Mouse (Mus musculus) liver, embryonic 16.5 days (tissue): Measurements from ENCODE around the gene Smarcd3. TPM values are rescaled to one million over a fixed set of nuclear protein-coding genes. Genes with fewer than 3 reads are reported as not detected.

Experiments used
- ATAC-seq: fragments of 200-750 bp; cut with Nextera tagmentation; 2 replicates; pipeline ENCODE4 v1.8.0; 2017; ENCODE audit warnings: low read depth, mild to moderate bottlenecking, moderate number of reproducible peaks, moderate library complexity
- H3K27ac ChIP-seq: fragments of 300-500 bp; sonication (generic); 2 replicates; pipeline ENCODE4 v1.5.1; 2014; ENCODE audit warnings: mild to moderate bottlenecking, low read length
- H3K27me3 ChIP-seq: fragments of 300-500 bp; sonication (generic); 2 replicates; pipeline ENCODE4 v1.6.1; 2014; ENCODE audit warnings: low read depth, low read length, mixed read lengths; ENCODE audit not compliant: control insufficient read depth, insufficient read depth
- H3K36me3 ChIP-seq: fragments of 300-500 bp; sonication (generic); 2 replicates; pipeline ENCODE4 v1.6.1; 2014; ENCODE audit warnings: mild to moderate bottlenecking; ENCODE audit not compliant: control insufficient read depth, insufficient read depth
- H3K4me1 ChIP-seq: fragments of 300-500 bp; sonication (generic); 2 replicates; pipeline ENCODE4 v1.6.1; 2014; ENCODE audit warnings: low read depth, low read length, mixed read lengths; ENCODE audit not compliant: control insufficient read depth
- H3K4me2 ChIP-seq: fragments of 300-500 bp; sonication (generic); 2 replicates; pipeline ENCODE4 v1.6.1; 2014; ENCODE audit warnings: low read depth, low read length, mixed read lengths
- H3K4me3 ChIP-seq: fragments of 300-500 bp; sonication (generic); 2 replicates; pipeline ENCODE4 v1.5.1; 2014; ENCODE audit warnings: low read depth, mild to moderate bottlenecking, low read length
- H3K9ac ChIP-seq: fragments of 300-500 bp; sonication (generic); 2 replicates; pipeline ENCODE4 v1.6.1; 2014; ENCODE audit warnings: low read depth, low read length
- H3K9me3 ChIP-seq: fragments of 300-500 bp; sonication (generic); replicated peaks from 2 replicates; pipeline ENCODE4 v1.6.1; 2016; ENCODE audit warnings: low read length; ENCODE audit not compliant: control insufficient read depth
- WGBS: fragments of 180-500 bp; shearing (Covaris S2); extraction: QIAGEN DNeasy Blood & Tissue Kit; methylation state at CpG from one replicate; pipeline ENCODE4 v1.1.7; 2014; ENCODE audit not compliant: insufficient replicate concordance; 5-methylcytosine and 5-hydroxymethylcytosine counted together
- polyA plus RNA-seq: library from polyadenylated mRNA; unstranded; fragments of >200 nt; fragmentation: Nextera tagmentation; extraction: Ambion mirVana; gene quantifications from 2 replicates; pipeline ENCODE4 v1.2.1, GENCODE M21; 2015

Gene Smarcd3
- polyA plus RNA-seq, 1 experiment from 2014 or later, result 1.3 TPM

GRCm38 (mm10) chr5:24601911-24602750 is 22.1 kb downstream of the Smarcd3 start:
- H3K9me3 ChIP-seq, result no peaks in the 10 kb centered on the region
- H3K36me3 ChIP-seq, result no peaks in the 10 kb centered on the region
- peak overlapping the region; percentile 24; the same call in 1 of the 2 replicates for H3K9ac ChIP-seq
- peak overlapping the region; percentile 52 for H3K4me3 ChIP-seq
- H3K27ac ChIP-seq, result peak overlapping the region; percentile 44
- peaks cover 7% of the 10 kb centered on the region for H3K4me1 ChIP-seq
- whole genome bisulfite sequencing, result under 1% methylated on average over 73 of the region's 73 CpGs
- H3K27me3 ChIP-seq, result peaks cover 83% of the 10 kb centered on the region
- H3K4me2 ChIP-seq, result peak overlapping the region; percentile 75
- peak; percentile 17; the same call in 1 of the 2 replicates for ATAC-seq

- peak overlapping the region; percentile 75 for H3K4me2 ChIP-seq
- H3K27ac ChIP-seq, result no peak overlapping the region; the same call in 1 of the 2 replicates
- peak overlapping the region; percentile 52 for H3K4me3 ChIP-seq
- peaks cover 81% of the 10 kb centered on the region for H3K27me3 ChIP-seq
- H3K4me1 ChIP-seq, result peaks cover 7% of the 10 kb centered on the region
- H3K36me3 ChIP-seq, result no peaks in the 10 kb centered on the region
- H3K9ac ChIP-seq, result no peak overlapping the region; the same call in 1 of the 2 replicates
- ATAC-seq, result no peak
- no peaks in the 10 kb centered on the region for H3K9me3 ChIP-seq
- WGBS, result 1% methylated on average over 33 of the region's 33 CpGs
Measured at GRCm38 (mm10) chr5:24601071-24601835, 23.0 kb downstream of the Smarcd3 start.

GRCm38 (mm10) chr5:24600236-24600635 is 24.0 kb downstream of the Smarcd3 start:
- Histone ChIP-seq H3K27ac (no peak overlapping the region), H3K36me3 (no peaks in the 10 kb centered on the region), H3K9ac (no peak overlapping the region), H3K4me2 (no peak overlapping the region), H3K27me3 (peaks cover 74% of the 10 kb centered on the region), H3K9me3 (no peaks in the 10 kb centered on the region), H3K4me1 (peaks cover 7% of the 10 kb centered on the region), H3K4me3 (no peak overlapping the region)
- 42% methylated on average over 2 of the region's 2 CpGs for WGBS
- no peak for ATAC-seq

- H3K9me3 ChIP-seq, result no peaks in the 10 kb centered on the region
- peaks cover 63% of the 10 kb centered on the region for H3K27me3 ChIP-seq
- H3K4me3 ChIP-seq, result no peak overlapping the region
- no peaks in the 10 kb centered on the region for H3K36me3 ChIP-seq
- no peak for ATAC-seq
- 12% methylated on average over 8 of the region's 8 CpGs for WGBS
- H3K27ac ChIP-seq, result no peak overlapping the region
- H3K4me1 ChIP-seq, result peaks cover 7% of the 10 kb centered on the region
- no peak overlapping the region for H3K9ac ChIP-seq
- H3K4me2 ChIP-seq, result no peak overlapping the region
Measured at GRCm38 (mm10) chr5:24599137-24599536, 25.1 kb downstream of the Smarcd3 start.

- no peak for ATAC-seq
- Histone ChIP-seq H3K4me2 (peak overlapping the region; percentile 64), H3K27ac (no peak overlapping the region), H3K4me1 (peaks cover 7% of the 10 kb centered on the region), H3K36me3 (no peaks in the 10 kb centered on the region), H3K27me3 (peaks cover 58% of the 10 kb centered on the region), H3K9ac (no peak overlapping the region), H3K4me3 (peak overlapping the region; percentile 43), H3K9me3 (no peaks in the 10 kb centered on the region)
- WGBS, result under 1% methylated on average over 39 of the region's 41 CpGs
Measured at GRCm38 (mm10) chr5:24598570-24599006, 25.6 kb downstream of the Smarcd3 start.

GRCm38 (mm10) chr5:24597901-24598569 is 26.2 kb downstream of the Smarcd3 start:
- WGBS, result 19% methylated on average over 15 of the region's 15 CpGs
- no peak for ATAC-seq
- Histone ChIP-seq H3K27ac (no peak overlapping the region), H3K27me3 (peaks cover 52% of the 10 kb centered on the region), H3K4me3 (peak overlapping the region; percentile 43), H3K9me3 (no peaks in the 10 kb centered on the region), H3K36me3 (no peaks in the 10 kb centered on the region), H3K9ac (no peak overlapping the region), H3K4me2 (peak overlapping the region; percentile 64), H3K4me1 (peaks cover 3% of the 10 kb centered on the region)

- H3K4me2 ChIP-seq, result no peak overlapping the region
- 45% methylated on average over 2 of the region's 2 CpGs for WGBS
Measured at GRCm38 (mm10) chr5:24597221-24597728, 26.9 kb downstream of the Smarcd3 start.

GRCm38 (mm10) chr5:24596519-24597171 is 27.6 kb downstream of the Smarcd3 start:
- 18% methylated on average over 11 of the region's 11 CpGs for WGBS
- Histone ChIP-seq H3K27me3 (peaks cover 52% of the 10 kb centered on the region), H3K4me2 (no peak overlapping the region), H3K4me1 (peaks cover 13% of the 10 kb centered on the region), H3K9ac (no peak overlapping the region), H3K9me3 (no peaks in the 10 kb centered on the region), H3K36me3 (no peaks in the 10 kb centered on the region), H3K4me3 (no peak overlapping the region), H3K27ac (no peak overlapping the region)
- ATAC-seq, result no peak

More at GRCm38 (mm10) chr5:24597221-24597728, 26.9 kb downstream of the Smarcd3 start:
- Histone ChIP-seq H3K4me3 (no peak overlapping the region), H3K27me3 (peaks cover 52% of the 10 kb centered on the region), H3K4me1 (peaks cover 6% of the 10 kb centered on the region), H3K9ac (no peak overlapping the region), H3K27ac (no peak overlapping the region), H3K9me3 (no peaks in the 10 kb centered on the region), H3K36me3 (no peaks in the 10 kb centered on the region)
- ATAC-seq, result no peak
